Mouse (Mus musculus): Measurements from ENCODE around the gene Adgrl2. TPM values are rescaled to one million over a fixed set of nuclear protein-coding genes. Genes with fewer than 3 reads are reported as not detected.
A peak's percentile ranks its signal among the peaks of the same experiment; 100 is the strongest.

The Adgrl2 gene
- polyA plus RNA-seq, 1 experiment from 2014 or later, result 42.5 TPM

DNA sequence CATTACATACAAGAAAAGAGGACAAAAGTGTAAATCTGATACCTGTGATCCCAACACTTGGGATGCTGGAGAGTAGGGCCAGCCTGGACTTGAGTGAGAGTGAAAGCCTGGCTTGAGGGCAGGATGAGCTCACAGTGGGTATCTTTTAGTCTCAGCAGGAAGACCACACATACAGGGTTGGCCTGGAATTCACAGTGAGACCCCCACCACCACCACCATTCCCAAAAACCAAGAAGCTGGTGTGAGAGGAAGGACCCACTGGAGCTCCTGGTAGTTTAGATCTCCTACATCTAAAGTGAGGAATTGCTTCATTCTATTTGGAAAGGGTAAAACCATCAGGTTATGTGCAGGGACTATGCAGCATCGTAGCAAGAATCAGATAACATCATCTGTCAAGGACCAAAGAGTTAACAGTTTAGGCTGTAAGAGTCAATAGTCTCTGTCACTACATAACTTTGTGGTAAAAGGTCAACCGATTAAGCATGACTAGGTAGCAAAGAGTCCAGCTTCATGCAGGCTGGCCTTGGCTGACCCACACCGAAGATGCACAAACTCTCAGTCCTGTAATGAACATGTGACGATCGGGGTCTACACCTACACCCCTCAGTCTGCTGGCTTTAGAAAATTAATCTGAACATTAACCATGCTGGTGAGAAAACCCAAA is 26.8 kb downstream of the Adgrl2 start:
- TF ChIP-seq CTCF (IDR thresholded peaks at IDR 0.05; ENCODE audit: low read depth), result no peak
- peaks cover 27% of the 10 kb centered on the region; the same call in 1 of the 2 replicates for H3K4me1 ChIP-seq (replicated peaks; ENCODE audit: insufficient read depth, low read length)
- DNase-seq (ENCODE audit: low spot score) (no peak), ATAC-seq (replicated peaks; ENCODE audit: low FRiP score, low read depth) (no peak)
- no peak overlapping the region for H3K9ac ChIP-seq (ENCODE audit: low read depth, low read length)
- no peak overlapping the region for H3K27ac ChIP-seq
- 78% methylated on average over 5 of the region's 5 CpGs for WGBS
- no peaks in the 10 kb centered on the region for H3K36me3 ChIP-seq (ENCODE audit: insufficient read depth, low read length)
- H3K27me3 ChIP-seq (ENCODE audit: insufficient read depth, low read length), result no peaks in the 10 kb centered on the region
- H3K4me3 ChIP-seq (replicated peaks; ENCODE audit: low read depth, low read length), result no peak overlapping the region
- no peak overlapping the region for H3K4me2 ChIP-seq (ENCODE audit: low read length)
- no peaks in the 10 kb centered on the region for H3K9me3 ChIP-seq (replicated peaks; ENCODE audit: low read length)

DNA sequence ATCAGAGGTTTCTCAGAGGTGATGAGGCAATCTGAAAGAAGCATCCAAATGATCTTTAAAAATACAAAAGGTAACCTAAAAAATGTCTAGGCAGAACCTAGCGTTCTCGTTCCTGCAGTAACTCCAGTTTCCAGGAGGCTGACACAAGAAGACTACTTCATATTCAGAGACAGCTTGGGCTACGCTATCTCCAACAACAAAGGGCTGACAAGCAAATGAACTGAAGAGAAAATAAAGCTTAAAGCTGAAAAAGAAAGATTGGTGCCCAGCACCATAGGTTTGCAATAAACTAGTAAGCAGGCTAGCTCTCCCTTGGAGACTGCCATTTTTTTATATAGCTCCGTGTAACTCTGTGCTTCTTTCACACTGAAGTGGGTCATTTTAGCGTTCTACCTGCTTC is 28.7 kb downstream of the Adgrl2 start:
- no peaks in the 10 kb centered on the region for H3K9me3 ChIP-seq (replicated peaks; ENCODE audit: low read length)
- H3K4me1 ChIP-seq (replicated peaks; ENCODE audit: insufficient read depth, low read length), result peaks cover 35% of the 10 kb centered on the region; the same call in 1 of the 2 replicates
- no peaks in the 10 kb centered on the region for H3K36me3 ChIP-seq (ENCODE audit: insufficient read depth, low read length)
- no peak overlapping the region for H3K4me2 ChIP-seq (ENCODE audit: low read length)
- TF ChIP-seq CTCF (IDR thresholded peaks at IDR 0.05; ENCODE audit: low read depth), result no peak
- no peaks in the 10 kb centered on the region for H3K27me3 ChIP-seq (ENCODE audit: insufficient read depth, low read length)
- DNase-seq (ENCODE audit: low spot score) (no peak), ATAC-seq (replicated peaks; ENCODE audit: low FRiP score, low read depth) (no peak)
- no peak overlapping the region for H3K4me3 ChIP-seq (replicated peaks; ENCODE audit: low read depth, low read length)
- WGBS, result 74% methylated on average over 5 of the region's 5 CpGs
- no peak overlapping the region for H3K9ac ChIP-seq (ENCODE audit: low read depth, low read length)
- H3K27ac ChIP-seq, result no peak overlapping the region

DNA sequence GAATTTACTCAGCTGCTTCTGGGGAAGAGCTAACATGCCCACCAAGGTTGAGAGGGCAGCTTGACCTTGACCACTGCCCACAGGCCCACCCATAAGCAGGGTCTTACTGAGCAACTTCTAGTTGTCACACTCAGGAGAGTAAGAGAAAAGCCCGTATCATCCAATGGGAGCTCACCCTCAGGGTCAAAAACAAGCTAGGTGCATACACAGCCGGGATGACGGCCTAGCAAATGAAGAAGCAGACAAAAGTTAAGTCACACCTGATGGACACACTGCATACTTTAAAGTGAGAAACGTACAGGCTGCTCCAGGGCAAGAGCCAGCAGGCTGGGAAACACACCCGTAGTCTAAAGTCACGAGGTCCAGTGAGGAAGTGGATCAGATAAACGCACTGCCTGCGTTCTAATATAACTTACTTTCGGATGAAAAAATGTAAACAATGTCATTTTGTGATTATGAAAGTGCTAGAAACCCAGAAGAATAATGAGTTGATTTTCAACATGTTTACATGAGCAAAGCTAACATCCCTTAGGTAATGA is 29.5 kb downstream of the Adgrl2 start:
- no peak overlapping the region for H3K27ac ChIP-seq
- no peak for TF ChIP-seq CTCF (IDR thresholded peaks at IDR 0.05; ENCODE audit: low read depth)
- no peaks in the 10 kb centered on the region for H3K27me3 ChIP-seq (ENCODE audit: insufficient read depth, low read length)
- H3K9ac ChIP-seq (ENCODE audit: low read depth, low read length), result no peak overlapping the region
- H3K36me3 ChIP-seq (ENCODE audit: insufficient read depth, low read length), result no peaks in the 10 kb centered on the region
- H3K4me2 ChIP-seq (ENCODE audit: low read length), result no peak overlapping the region
- H3K4me1 ChIP-seq (replicated peaks; ENCODE audit: insufficient read depth, low read length), result peaks cover 35% of the 10 kb centered on the region; the same call in 1 of the 2 replicates
- WGBS, result 51% methylated on average over 9 of the region's 9 CpGs
- H3K9me3 ChIP-seq (replicated peaks; ENCODE audit: low read length), result no peaks in the 10 kb centered on the region
- DNase-seq (ENCODE audit: low spot score) (no peak), ATAC-seq (replicated peaks; ENCODE audit: low FRiP score, low read depth) (no peak)
- H3K4me3 ChIP-seq (replicated peaks; ENCODE audit: low read depth, low read length), result no peak overlapping the region

DNA sequence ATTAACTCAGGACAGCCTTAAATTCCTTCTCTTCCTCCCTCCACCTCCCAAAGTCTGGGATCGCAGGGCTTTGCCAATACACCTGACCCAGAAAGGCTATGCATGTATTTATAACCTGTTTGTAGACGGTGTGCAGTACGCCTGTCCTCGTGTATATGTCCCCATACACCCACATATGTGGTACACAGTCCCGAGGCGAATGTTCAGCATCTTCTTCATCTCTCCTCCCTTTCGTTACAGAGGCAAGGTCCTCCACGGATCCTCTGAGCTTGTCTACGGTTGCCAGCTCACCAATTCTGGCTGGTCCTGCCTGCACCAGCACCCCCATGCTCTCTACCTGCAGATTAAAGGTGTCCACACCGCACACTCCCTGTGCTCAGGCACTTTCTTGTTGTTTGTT is 30.1 kb downstream of the Adgrl2 start:
- DNase-seq (ENCODE audit: low spot score), result no peak
- H3K9me3 ChIP-seq (replicated peaks; ENCODE audit: low read length), result no peaks in the 10 kb centered on the region
- no peaks in the 10 kb centered on the region for H3K36me3 ChIP-seq (ENCODE audit: insufficient read depth, low read length)
- no peak for TF ChIP-seq CTCF (IDR thresholded peaks at IDR 0.05; ENCODE audit: low read depth)
- H3K4me2 ChIP-seq (ENCODE audit: low read length), result peak overlapping the region; percentile 65; the same call in 1 of the 2 replicates
- H3K27me3 ChIP-seq (ENCODE audit: insufficient read depth, low read length), result no peaks in the 10 kb centered on the region
- no peak overlapping the region for H3K4me3 ChIP-seq (replicated peaks; ENCODE audit: low read depth, low read length)
- no peak overlapping the region for H3K27ac ChIP-seq
- H3K9ac ChIP-seq (ENCODE audit: low read depth, low read length), result no peak overlapping the region
- 68% methylated on average over 10 of the region's 10 CpGs for WGBS
- ATAC-seq (replicated peaks; ENCODE audit: low FRiP score, low read depth), result no peak
- H3K4me1 ChIP-seq (replicated peaks; ENCODE audit: insufficient read depth, low read length), result peaks cover 33% of the 10 kb centered on the region; the same call in 1 of the 2 replicates

DNA sequence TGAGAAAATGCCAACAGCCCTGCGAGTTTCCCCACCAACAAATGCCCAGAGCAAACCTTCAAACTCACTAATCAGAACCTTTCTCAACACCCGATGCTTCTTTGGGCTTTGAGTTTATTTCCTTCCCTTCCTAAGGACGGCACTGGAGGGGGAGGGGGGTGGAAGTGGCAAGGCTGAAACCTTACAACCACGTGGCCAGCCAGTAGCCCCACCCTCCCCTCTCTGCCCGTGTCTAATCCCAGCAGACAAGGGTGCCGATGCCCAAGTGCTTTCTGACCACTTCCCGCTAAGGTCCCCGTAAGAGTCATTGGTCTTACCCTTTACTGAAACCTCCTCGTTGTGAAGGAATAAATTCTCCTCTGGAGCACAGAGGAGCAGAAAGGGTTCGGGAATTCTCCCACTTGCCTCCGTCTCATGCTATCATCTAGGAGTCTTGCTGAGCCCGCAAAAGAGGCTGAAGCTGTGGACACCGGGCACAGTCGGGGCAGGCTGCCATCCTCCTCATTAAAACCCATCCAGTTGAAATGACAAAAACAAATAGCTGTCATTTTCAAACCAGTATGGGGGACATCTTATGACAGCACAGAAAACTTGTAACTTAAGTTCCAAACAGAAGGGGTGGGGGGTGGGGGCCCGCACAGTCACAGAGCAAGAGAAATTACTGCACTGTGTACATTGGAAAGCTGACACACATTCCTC is 30.9 kb downstream of the Adgrl2 start:
- peak; percentile 70 for ATAC-seq (replicated peaks; ENCODE audit: low FRiP score, low read depth)
- TF ChIP-seq CTCF (IDR thresholded peaks at IDR 0.05; ENCODE audit: low read depth), result no peak
- peak; percentile 57 for DNase-seq (ENCODE audit: low spot score)
- Histone ChIP-seq H3K4me2 (ENCODE audit: low read length) (peak overlapping the region; percentile 65), H3K27ac (no peak overlapping the region), H3K9me3 (replicated peaks; ENCODE audit: low read length) (no peaks in the 10 kb centered on the region), H3K9ac (ENCODE audit: low read depth, low read length) (no peak overlapping the region), H3K4me1 (replicated peaks; ENCODE audit: insufficient read depth, low read length) (peaks cover 29% of the 10 kb centered on the region; the same call in 1 of the 2 replicates), H3K27me3 (ENCODE audit: insufficient read depth, low read length) (no peaks in the 10 kb centered on the region), H3K4me3 (replicated peaks; ENCODE audit: low read depth, low read length) (peak overlapping the region; percentile 34), H3K36me3 (ENCODE audit: insufficient read depth, low read length) (no peaks in the 10 kb centered on the region)
- 16% methylated on average over 15 of the region's 15 CpGs for WGBS

DNA sequence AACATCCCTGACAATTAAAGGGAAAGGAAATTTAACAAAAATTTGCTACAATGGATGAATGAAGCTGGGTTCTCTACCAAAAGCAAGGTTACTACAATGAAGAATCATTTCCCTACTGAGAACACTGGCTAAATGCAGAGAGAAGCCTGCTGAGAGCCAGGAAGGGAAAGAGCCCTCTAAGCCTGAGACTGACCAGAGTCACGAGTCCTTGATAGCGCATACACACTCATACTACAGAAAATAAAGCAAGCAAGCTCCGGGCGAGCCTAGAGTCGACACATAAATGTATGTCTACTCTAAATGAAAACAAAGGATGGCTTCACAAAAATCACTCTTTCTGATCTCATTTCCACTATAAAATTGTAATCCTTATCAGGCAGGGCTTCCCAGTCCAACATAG is 31.6 kb downstream of the Adgrl2 start:
- Histone ChIP-seq H3K9me3 (replicated peaks; ENCODE audit: low read length) (no peaks in the 10 kb centered on the region), H3K9ac (ENCODE audit: low read depth, low read length) (no peak overlapping the region), H3K27ac (no peak overlapping the region), H3K36me3 (ENCODE audit: insufficient read depth, low read length) (no peaks in the 10 kb centered on the region), H3K27me3 (ENCODE audit: insufficient read depth, low read length) (no peaks in the 10 kb centered on the region), H3K4me2 (ENCODE audit: low read length) (peak overlapping the region; percentile 65), H3K4me3 (replicated peaks; ENCODE audit: low read depth, low read length) (no peak overlapping the region; the same call in 1 of the 2 replicates), H3K4me1 (replicated peaks; ENCODE audit: insufficient read depth, low read length) (peaks cover 29% of the 10 kb centered on the region; the same call in 1 of the 2 replicates)
- TF ChIP-seq CTCF (IDR thresholded peaks at IDR 0.05; ENCODE audit: low read depth), result no peak
- WGBS, result 56% methylated on average over 5 of the region's 5 CpGs
- DNase-seq (ENCODE audit: low spot score) (no peak), ATAC-seq (replicated peaks; ENCODE audit: low FRiP score, low read depth) (no peak)

Data from kidney, postnatal 0 days (tissue).